Mouse (Mus musculus): ENCODE measurements around the gene Fam184b. TPM values are rescaled to one million over a fixed set of nuclear protein-coding genes. Genes with fewer than 3 reads are reported as not detected.
A peak's percentile ranks its signal among the peaks of the same experiment; 100 is the strongest.

Fam184b gene
- polyA plus RNA-seq, 1 experiment from 2014 or later = 0.05 TPM

DNA sequence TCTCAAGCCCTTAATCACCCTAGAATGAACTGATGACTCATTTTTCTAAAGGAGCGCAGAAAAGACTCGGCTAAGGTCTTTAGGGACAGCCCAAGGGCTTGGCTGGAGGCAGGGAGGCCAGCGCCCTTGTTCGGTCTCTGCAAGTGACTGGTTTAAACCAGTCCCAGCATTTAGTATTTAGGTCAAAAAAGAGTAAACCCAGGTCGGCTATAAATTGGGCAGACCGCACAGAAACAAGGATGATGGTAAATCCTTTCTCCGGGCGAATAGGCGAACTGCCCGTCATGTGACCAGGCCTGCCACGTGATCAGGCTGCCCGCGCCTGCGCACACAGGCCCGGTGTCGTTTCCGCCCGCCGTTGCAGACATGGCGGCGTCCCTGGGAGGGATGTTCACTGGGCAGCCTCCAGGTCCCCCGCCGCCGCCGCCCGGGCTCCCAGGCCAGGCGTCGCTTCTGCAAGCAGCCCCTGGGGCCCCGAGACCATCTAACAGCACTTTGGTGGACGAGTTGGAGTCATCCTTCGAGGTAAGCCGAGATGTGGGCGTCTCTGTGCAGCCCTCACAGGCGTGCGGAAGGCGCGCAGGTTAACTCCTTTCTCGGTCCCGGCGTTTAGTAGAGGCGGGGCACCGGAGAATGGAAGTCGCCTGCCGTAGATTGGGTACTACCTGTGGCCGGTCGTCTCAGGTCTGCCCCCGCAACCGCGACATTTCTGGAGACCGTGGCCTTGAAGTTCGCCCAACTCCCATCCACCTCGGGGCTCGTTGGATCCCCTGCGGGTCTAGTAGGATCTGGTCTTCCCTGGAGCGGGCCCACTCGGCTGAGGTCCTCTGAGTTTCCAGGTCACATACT lies 119.2 kb downstream of the Fam184b start, which contains the start of gene Med28:
TSS of gene Med28 (plus strand) at position 270 of the 849 bp plus-strand sequence.
- no peaks in the 10 kb centered on the region for H3K27me3 ChIP-seq
- in situ Hi-C loops (cut with MboI; ENCODE audit: low pct_unique_long_range_greater_than_20kb) = no loop called here
- no peak for TF ChIP-seq CTCF (IDR thresholded peaks at IDR 0.05)
- CTCF ChIA-PET = interaction anchor here (1.0 kb wide), 1 partner anchor 9 kb away, joined by 3 read pairs; no protein-coding TSS in a partner anchor
- POLR2A ChIA-PET = no interaction called here
- ATAC-seq (peak; percentile 87), DNase-seq (ENCODE audit: low read depth, low spot score) (peak; percentile 71)

DNA sequence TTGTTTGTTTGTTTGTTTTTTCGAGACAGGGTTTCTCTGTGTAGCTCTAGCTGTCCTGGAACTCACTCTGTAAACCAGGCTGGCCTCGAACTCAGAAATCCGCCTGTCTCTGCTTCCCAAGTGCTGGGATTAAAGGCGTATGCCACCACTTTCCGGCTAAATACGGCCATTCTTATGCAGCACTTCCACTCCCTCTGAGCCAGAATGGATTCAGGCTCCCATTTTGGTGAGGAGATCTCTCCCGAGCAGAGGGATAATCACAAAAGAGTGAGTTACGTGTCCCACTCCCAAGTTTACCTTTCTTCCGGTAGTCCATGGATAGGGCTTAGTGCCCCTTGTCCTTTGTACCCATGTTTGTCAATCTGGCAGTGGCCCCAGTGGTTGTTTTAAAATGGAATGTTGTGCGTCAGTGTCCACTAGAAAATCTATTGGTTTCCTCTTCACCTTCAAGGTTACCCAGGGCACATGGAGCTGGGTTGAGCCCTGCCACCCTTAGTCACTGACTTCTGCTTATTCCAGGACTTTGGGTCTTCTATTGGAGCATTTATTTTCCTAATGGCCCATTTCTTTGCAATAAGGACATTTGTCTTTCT lies 124.2 kb downstream of the Fam184b start:
- no peak for DNase-seq (ENCODE audit: low read depth, low spot score)
- H3K27me3 ChIP-seq = no peaks in the 10 kb centered on the region
- CTCF ChIA-PET = no interaction called here
- in situ Hi-C loops (cut with MboI; ENCODE audit: low pct_unique_long_range_greater_than_20kb) = no loop called here
- ATAC-seq = no peak
- TF ChIP-seq CTCF (IDR thresholded peaks at IDR 0.05) = no peak
- POLR2A ChIA-PET = no interaction called here

DNA sequence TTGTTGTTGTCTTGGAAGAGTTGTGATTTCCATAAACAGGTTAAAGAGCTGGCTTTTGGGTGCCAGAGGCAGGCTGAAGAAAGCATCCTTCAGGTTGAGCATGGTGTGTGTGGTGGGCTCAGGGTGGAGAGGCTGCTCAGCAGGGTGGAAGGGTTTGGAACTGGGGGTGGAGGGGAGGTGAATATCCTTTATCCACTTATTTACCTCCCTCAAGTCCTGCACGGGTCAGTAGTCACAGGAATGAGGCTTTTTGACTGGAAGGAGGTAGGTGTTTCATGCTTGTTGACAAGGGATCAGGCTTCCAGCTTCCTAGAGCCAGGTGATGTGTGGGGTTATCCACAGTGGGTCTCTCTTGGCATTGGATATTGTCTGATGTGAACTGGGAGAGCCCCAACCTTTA lies 124.8 kb downstream of the Fam184b start:
- ChIA-PET POLR2A (interaction anchor here (0.6 to 0.9 kb wide), 2 partner anchors 13 to 38 kb away, joined by 3 read pairs; no protein-coding TSS in a partner anchor), CTCF (interaction anchor here (1.2 kb wide), 1 partner anchor 11 kb away, joined by 3 read pairs; no protein-coding TSS in a partner anchor)
- H3K27me3 ChIP-seq = no peaks in the 10 kb centered on the region
- in situ Hi-C loops (cut with MboI; ENCODE audit: low pct_unique_long_range_greater_than_20kb) = no loop called here
- ATAC-seq (no peak), DNase-seq (ENCODE audit: low read depth, low spot score) (no peak)
- no peak for TF ChIP-seq CTCF (IDR thresholded peaks at IDR 0.05)

DNA sequence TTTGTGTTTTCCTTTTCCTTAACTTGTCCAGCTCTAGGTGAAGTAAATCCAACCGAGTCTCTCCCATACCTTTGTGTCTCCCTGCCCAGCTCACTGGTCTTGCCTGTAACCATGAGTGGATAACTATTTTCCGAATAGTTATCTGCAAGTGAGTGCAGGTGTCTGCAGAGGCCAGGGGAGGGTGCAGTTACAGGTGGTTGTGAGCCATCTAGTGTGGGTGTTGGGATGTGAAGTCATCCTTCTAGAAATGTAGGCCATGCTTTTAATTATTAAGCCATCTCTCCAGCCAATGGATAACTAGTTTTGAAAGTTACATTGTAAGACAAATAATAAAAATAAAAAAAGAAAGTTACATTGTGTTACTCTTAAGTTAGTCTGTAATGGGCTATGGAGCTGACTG lies 125.9 kb downstream of the Fam184b start:
- DNase-seq (ENCODE audit: low read depth, low spot score) = no peak
- in situ Hi-C loops (cut with MboI; ENCODE audit: low pct_unique_long_range_greater_than_20kb) = no loop called here
- H3K27me3 ChIP-seq = no peaks in the 10 kb centered on the region
- TF ChIP-seq CTCF (IDR thresholded peaks at IDR 0.05) = no peak
- ChIA-PET POLR2A (no interaction called here), CTCF (interaction anchor here (1.1 to 1.3 kb wide), 3 partner anchors 10 to 19 kb away, joined by 3 to 4 read pairs (median 3); no protein-coding TSS in a partner anchor)
- no peak for ATAC-seq

DNA sequence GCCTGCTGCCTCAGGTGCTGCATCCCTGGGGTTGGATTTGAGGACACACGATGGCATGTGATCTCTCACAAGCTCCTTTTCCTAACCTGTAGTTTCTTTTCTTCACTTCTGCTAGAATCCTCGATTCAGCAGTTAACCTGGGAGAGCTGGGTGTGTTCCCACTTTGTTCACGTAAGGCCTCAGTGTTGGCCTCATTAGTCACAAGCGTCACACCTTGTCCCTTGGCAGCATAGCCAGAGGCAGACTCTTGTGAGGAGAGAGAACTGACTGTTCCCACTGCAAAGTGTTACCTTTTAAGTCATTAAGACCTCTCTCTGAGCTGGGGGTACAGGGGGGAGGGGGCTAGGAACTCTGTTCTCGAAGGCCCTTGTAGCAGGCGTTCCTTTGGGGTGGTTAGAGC lies 126.5 kb downstream of the Fam184b start:
- in situ Hi-C loops (cut with MboI; ENCODE audit: low pct_unique_long_range_greater_than_20kb) = no loop called here
- POLR2A ChIA-PET = no interaction called here
- no peak for TF ChIP-seq CTCF (IDR thresholded peaks at IDR 0.05)
- DNase-seq (ENCODE audit: low read depth, low spot score) (no peak), ATAC-seq (no peak)
- no peaks in the 10 kb centered on the region for H3K27me3 ChIP-seq
- CTCF ChIA-PET = interaction anchor here (1.1 to 1.3 kb wide), 2 partner anchors 10 to 19 kb away, joined by 3 to 4 read pairs; no protein-coding TSS in a partner anchor

DNA sequence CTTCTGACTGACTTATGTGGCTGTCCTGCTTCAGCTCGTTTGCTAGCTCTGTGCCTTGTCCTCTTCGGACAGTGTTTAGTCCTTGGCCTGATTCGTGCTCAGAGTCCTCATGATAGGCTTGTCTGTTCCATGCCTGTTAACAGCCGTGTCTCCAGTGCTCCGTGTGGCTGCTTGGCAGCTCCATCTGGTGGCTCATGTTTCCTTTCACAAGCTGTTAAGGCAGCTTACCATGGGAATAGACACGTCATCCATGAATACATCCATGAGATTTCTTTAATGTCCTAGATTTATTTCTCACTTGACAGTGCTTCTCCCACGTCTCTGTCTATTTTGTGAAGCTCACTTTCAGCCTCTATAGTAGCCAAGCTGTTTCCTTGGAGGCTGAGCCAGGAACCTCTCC lies 129.3 kb downstream of the Fam184b start:
- ChIA-PET CTCF (interaction anchor here (1.0 to 2.4 kb wide), 4 partner anchors 25 to 161 kb away, joined by 3 to 8 read pairs (median 4); no protein-coding TSS in a partner anchor), POLR2A (interaction anchor here (1.1 kb wide), 1 partner anchor 19 kb away, joined by 3 read pairs; no protein-coding TSS in a partner anchor)
- no peak for TF ChIP-seq CTCF (IDR thresholded peaks at IDR 0.05)
- DNase-seq (ENCODE audit: low read depth, low spot score) = no peak
- ATAC-seq = no peak
- in situ Hi-C loops (cut with MboI; ENCODE audit: low pct_unique_long_range_greater_than_20kb) = no loop called here
- no peaks in the 10 kb centered on the region for H3K27me3 ChIP-seq

DNA sequence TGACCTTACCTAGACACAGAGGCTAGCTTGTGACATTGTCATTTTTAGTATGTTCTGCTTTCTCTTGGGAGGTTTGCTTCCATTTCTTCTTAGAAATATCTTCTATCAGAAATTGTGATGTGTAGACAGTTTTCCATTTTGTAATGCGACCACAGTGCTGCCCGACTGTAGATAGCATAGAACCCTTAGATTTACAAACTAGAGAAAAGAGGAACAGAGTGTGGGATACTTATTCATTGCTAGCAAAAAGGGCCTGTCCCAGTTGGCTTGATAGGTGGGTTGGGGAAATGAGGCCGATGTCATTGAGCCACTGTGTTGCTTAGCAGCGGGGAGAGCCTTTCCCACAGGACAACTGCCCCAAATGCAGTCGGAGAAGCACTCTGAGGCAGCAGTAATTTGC lies 141.8 kb downstream of the Fam184b start:
- in situ Hi-C loops (cut with MboI; ENCODE audit: low pct_unique_long_range_greater_than_20kb) = loop anchor here (25.0 kb wide), 1 partner anchor 365 kb away; the partner anchor contains the start of gene Lcorl
- ATAC-seq (no peak), DNase-seq (ENCODE audit: low read depth, low spot score) (no peak)
- POLR2A ChIA-PET = no interaction called here
- CTCF ChIA-PET = interaction anchor here (0.9 to 1.0 kb wide), 2 partner anchors 11 to 19 kb away, joined by 3 read pairs; no protein-coding TSS in a partner anchor
- no peaks in the 10 kb centered on the region for H3K27me3 ChIP-seq
- TF ChIP-seq CTCF (IDR thresholded peaks at IDR 0.05) = no peak

DNA sequence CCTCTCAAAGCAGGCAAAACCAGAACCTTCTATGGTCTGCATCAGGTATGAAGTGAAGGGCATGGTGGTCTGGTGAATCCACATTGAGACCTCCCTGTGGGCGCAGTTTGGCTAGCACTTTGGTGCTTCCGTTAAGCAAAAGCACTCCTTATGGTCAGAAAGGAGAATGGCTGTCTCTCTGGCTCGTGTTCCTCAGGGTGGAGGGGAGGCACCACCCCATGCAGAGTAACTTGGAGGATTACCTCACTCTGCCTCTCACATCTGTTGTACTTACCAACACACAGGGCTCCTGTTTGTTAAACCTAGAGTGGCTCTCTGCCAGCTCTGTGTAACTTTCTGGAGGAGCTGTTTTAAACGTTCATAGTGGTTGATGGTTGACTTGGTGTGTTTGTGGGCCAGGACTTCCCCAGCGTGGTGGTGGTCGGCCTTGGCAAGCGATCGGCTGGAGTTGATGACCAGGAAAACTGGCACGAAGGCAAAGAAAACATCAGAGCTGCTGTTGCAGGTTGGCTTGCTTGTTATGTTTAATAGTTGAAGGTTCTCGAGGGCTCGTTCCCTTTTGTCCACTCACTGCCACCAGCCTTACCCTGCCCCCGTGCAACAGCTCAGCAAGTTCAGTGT lies 142.4 kb downstream of the Fam184b start:
- H3K27me3 ChIP-seq = no peaks in the 10 kb centered on the region
- peak; percentile 73 for ATAC-seq
- TF ChIP-seq CTCF (IDR thresholded peaks at IDR 0.05) = no peak
- ChIA-PET POLR2A (no interaction called here), CTCF (interaction anchor here (0.9 to 1.0 kb wide), 2 partner anchors 12 to 18 kb away, joined by 3 read pairs; no protein-coding TSS in a partner anchor)
- in situ Hi-C loops (cut with MboI; ENCODE audit: low pct_unique_long_range_greater_than_20kb) = loop anchor here (25.0 kb wide), 1 partner anchor 365 kb away; the partner anchor contains the start of gene Lcorl
- DNase-seq (ENCODE audit: low read depth, low spot score) = peak; percentile 91

DNA sequence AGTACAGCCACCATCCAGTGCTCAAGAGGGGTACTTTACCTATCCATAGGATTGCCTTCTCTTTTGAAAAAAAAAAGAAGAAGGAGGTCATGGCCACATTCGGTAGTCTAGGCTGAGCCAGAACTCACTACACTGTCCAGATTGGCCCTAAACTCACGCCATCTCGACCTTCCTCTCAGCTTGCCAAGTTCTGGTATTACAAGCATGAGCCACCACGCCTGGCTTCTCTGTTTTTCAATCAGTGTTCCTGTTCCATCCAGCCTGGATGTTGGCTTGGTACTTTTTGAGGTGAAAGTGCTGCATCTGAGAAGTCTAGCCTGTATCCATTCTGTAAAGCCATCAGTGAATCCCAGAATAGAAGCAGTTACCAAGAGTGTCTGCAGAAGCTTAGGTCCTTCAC lies 142.9 kb downstream of the Fam184b start:
- no peak for DNase-seq (ENCODE audit: low read depth, low spot score)
- in situ Hi-C loops (cut with MboI; ENCODE audit: low pct_unique_long_range_greater_than_20kb) = loop anchor here (25.0 kb wide), 1 partner anchor 366 kb away; the partner anchor contains the start of gene Lcorl
- ChIA-PET CTCF (interaction anchor here (0.7 to 1.0 kb wide), 2 partner anchors 12 to 18 kb away, joined by 3 read pairs; no protein-coding TSS in a partner anchor), POLR2A (interaction anchor here (1.5 kb wide), 1 partner anchor 15 kb away, joined by 4 read pairs; no protein-coding TSS in a partner anchor)
- no peaks in the 10 kb centered on the region for H3K27me3 ChIP-seq
- ATAC-seq = no peak
- TF ChIP-seq CTCF (IDR thresholded peaks at IDR 0.05) = no peak

DNA sequence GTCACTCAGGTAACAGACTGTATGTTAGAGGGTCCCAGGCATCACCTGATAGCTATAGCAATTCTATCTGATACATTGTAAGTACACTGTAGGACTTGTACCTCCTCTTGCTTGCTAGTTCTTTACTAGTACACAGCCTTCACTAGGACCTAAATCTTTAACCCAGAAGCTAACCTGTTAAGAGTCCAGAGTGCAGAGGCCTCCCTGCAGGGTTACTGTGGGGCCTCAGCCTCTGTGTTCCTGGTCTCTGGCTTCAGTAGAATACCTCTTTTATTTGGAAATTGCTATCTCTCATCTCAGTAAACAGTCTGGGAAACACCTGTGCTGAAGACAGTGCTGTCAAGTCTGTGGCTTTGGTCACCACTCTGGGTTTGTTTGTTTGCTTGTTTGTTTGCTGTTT lies 143.4 kb downstream of the Fam184b start:
- DNase-seq (ENCODE audit: low read depth, low spot score) (no peak), ATAC-seq (no peak)
- POLR2A ChIA-PET = interaction anchor here (1.5 kb wide), 1 partner anchor 15 kb away, joined by 4 read pairs; no protein-coding TSS in a partner anchor
- in situ Hi-C loops (cut with MboI; ENCODE audit: low pct_unique_long_range_greater_than_20kb) = loop anchor here (25.0 kb wide), 1 partner anchor 366 kb away; the partner anchor contains the start of gene Lcorl
- CTCF ChIA-PET = interaction anchor here (0.7 kb wide), 1 partner anchor 12 kb away, joined by 3 read pairs; no protein-coding TSS in a partner anchor
- H3K27me3 ChIP-seq = no peaks in the 10 kb centered on the region
- TF ChIP-seq CTCF (IDR thresholded peaks at IDR 0.05) = no peak
